Mouse (Mus musculus) kidney, postnatal 14 days (tissue): ENCODE measurements at regions not wholly inside any gene's neighbourhood (a gene's known extent, or its start where the extent isn't known, plus 50 kb on each side); places are given as distances from the start of the nearest gene placed in this dataset.
A peak's percentile ranks its signal among the peaks of the same experiment; 100 is the strongest.

ENCODE experiments used
- DNase-seq: peaks from one replicate; pipeline ENCODE4 v3.0.0; 2022; ENCODE audit warnings: mixed read lengths

- peak; percentile 7 for DNase-seq
Measured at GRCm38 (mm10) chr6:143558046-143558884, 391.2 kb downstream of the Etnk1 start.

GRCm38 (mm10) chr6:143559316-143559715 is 392.3 kb downstream of the Etnk1 start:
- DNase-seq: no peak

GRCm38 (mm10) chr6:143561316-143562088 is 394.5 kb downstream of the Etnk1 start:
- DNase-seq: no peak

- no peak for DNase-seq
Measured at GRCm38 (mm10) chr6:143571356-143572115, 404.5 kb downstream of the Etnk1 start.

GRCm38 (mm10) chr6:143579223-143579622 is 412.2 kb downstream of the Etnk1 start:
- no peak for DNase-seq

GRCm38 (mm10) chr6:143589666-143590065 is 422.6 kb downstream of the Etnk1 start:
- DNase-seq: no peak

- DNase-seq: no peak
Measured at GRCm38 (mm10) chr6:143590231-143590630, 423.2 kb downstream of the Etnk1 start.

GRCm38 (mm10) chr6:143592490-143592889 is 425.5 kb downstream of the Etnk1 start:
- no peak for DNase-seq

GRCm38 (mm10) chr6:143595486-143595885 is 428.5 kb downstream of the Etnk1 start:
- no peak for DNase-seq

- DNase-seq: no peak
Measured at GRCm38 (mm10) chr6:143597414-143597813, 430.4 kb downstream of the Etnk1 start.

GRCm38 (mm10) chr6:143598916-143599315 is 431.9 kb downstream of the Etnk1 start:
- no peak for DNase-seq

GRCm38 (mm10) chr6:143609100-143609499 is 442.1 kb downstream of the Etnk1 start:
- DNase-seq: peak; percentile 28

- no peak for DNase-seq
Measured at GRCm38 (mm10) chr6:143612966-143613365, 445.9 kb downstream of the Etnk1 start.

GRCm38 (mm10) chr6:143614431-143614987 is 447.5 kb downstream of the Etnk1 start:
- no peak for DNase-seq

GRCm38 (mm10) chr6:143615361-143615760 is 448.3 kb downstream of the Etnk1 start:
- no peak for DNase-seq

GRCm38 (mm10) chr6:143616386-143616785 is 449.4 kb downstream of the Etnk1 start:
- no peak for DNase-seq

GRCm38 (mm10) chr6:143618558-143618957 is 451.5 kb downstream of the Etnk1 start:
- no peak for DNase-seq

GRCm38 (mm10) chr6:143620583-143620982 is 453.6 kb downstream of the Etnk1 start:
- no peak for DNase-seq

GRCm38 (mm10) chr6:143622161-143622560 is 455.1 kb downstream of the Etnk1 start:
- no peak for DNase-seq

- DNase-seq: no peak
Measured at GRCm38 (mm10) chr6:143624901-143625300, 457.9 kb downstream of the Etnk1 start.

GRCm38 (mm10) chr6:143631581-143631980 is 464.6 kb downstream of the Etnk1 start:
- DNase-seq: peak; percentile 17

GRCm38 (mm10) chr6:143633710-143634109 is 466.7 kb downstream of the Etnk1 start:
- DNase-seq: no peak

- peak; percentile 24 for DNase-seq
Measured at GRCm38 (mm10) chr6:143634334-143634733, 467.3 kb downstream of the Etnk1 start.
